Mouse (Mus musculus) G1E (cell line): Measurements from ENCODE around the gene Rbp7.

Source experiments
- CTCF ChIP-seq: IDR thresholded peaks from 2 replicates; pipeline ENCODE4 v1.5.1; 2012; ENCODE audit warnings: low read depth, low read length, inconsistent platforms, mixed read lengths
- TAL1 ChIP-seq: conservative IDR thresholded peaks from 2 replicates; pipeline ENCODE4 v1.6.1; 2012; ENCODE audit warnings: low read depth, low read length, inconsistent platforms, mixed read lengths

DNA sequence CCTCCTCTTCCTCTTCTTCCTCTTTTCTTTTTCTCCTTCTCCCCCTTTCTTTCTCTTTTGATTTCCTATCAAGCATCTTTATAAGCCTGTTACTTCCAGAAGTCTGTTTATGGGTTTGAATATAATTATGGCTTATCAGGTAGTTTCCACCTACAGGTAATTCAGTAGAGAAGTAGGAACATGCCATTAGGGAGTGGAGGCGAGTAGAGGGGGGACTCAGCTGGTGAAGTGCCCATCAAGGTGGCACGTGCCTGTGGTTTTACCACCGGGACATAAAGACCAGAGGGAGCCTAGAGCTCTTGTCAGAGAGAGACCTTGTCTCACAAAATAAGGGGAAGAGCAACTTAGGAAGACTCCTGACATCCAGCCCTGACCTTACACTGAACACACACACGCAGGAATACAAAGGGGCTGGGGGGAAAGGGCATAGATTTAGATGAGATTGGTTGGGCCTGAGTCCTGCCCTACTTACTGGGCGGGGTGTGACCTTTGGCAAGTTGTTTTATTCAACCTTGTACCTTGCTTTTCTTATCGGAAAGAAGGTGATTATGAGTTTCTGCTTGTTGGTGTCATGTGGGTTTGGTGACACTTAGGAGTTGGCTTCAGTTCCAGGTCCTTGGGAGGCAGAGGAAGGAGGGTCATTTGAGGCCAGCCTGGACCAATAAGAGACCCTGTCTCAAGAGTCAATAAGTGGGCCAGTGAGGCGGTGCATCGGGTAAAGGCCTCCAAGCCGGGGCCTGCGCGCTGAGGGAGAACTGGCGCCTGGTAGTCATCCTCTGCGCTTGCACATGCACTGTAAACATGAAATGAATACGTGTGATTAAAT is 34.9 kb upstream of the Rbp7 start:
- no peak for TF ChIP-seq CTCF
- TF ChIP-seq TAL1, result no peak
